Mouse (Mus musculus) kidney, adult 18-20 months (tissue): ENCODE data around the gene Gm4707.
"Not testable (repeated sequence)": the region's sequence is repeated elsewhere in the genome, so short reads cannot be mapped to it uniquely, and the experiment has no call there.

Source experiments
- DNase-seq: peaks from one replicate; pipeline ENCODE4 v3.0.0; 2021

Gm4707 gene

DNA sequence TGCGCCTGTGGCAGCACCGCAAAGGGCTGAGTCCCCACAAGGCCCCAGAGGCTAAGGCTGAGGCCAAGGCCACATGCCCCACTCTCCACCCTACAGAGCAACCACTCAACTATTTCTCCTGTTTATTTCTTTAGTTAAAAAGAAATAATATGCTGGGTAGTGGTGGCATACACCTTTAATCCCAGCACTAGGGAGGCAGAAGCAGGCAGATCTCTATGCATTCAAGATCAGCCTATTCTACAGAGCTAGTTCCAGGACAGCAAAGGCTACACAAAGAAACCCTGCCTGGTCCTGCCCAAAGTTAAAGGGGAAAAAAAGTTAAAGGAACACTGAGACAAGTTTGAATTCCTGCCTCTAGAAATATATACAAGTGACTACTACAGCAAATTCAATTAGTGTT lies at the start of gene Gm4707:
Gene Gm4707 (minus strand): TSS at position 101 of the 400 bp plus-strand sequence.
- DNase-seq: no peak

DNA sequence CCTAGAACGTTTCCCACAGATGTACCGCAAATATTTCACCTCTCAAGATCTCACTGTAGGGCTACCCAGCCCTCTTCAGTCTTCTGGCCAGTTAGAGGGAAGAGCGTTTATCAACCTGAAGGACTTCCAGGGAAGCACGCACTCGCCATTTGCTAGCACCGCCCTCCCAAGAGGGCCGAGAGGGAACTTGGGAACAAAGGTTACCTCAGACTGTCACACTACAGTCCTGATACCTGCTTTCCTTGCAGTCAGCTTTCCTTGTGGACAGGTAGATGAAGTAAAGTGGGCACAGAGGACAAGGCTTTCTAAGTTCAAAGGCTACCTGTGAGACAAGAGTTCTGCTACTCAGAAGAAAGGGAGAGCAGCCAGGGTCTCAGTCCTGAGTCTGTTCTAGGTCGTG lies 47.1 kb upstream of the Gm4707 start:
- DNase-seq: no peak

DNA sequence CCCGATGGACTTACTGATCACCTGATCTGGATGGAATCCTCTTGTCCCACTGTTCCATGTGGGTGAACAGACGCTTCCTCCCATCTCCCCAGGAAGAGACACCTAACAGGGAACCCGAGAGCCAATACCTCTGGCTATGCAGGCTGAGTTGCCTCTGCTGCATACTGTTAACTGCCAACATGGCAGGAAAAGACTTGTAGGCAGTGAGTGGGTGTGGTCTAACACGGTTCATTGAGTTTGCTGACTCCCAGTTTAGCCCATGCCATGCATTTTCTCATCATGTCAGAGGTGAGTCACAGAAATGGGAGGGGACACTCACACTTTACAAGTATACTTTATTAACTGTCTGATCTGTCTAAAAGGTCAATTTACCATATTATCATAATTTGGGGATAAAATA lies 36.1 kb upstream of the Gm4707 start:
- no peak for DNase-seq

DNA sequence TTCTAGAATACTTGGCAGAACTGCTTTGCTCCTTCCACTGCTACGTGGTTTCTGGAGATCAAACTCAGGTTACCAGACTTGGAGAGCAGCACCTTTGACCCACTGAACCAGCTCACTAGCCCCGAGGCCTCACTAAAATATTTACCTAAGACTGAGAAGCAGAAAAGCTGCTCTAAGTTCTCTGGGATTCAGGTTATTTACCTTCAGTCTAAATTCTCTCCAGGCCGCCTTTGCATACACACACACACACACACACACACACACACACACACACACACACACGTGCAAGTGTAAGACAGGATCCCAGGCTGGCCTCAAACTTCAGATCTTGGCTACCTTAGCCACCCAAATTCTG lies 31.6 kb upstream of the Gm4707 start:
- no peak for DNase-seq

DNA sequence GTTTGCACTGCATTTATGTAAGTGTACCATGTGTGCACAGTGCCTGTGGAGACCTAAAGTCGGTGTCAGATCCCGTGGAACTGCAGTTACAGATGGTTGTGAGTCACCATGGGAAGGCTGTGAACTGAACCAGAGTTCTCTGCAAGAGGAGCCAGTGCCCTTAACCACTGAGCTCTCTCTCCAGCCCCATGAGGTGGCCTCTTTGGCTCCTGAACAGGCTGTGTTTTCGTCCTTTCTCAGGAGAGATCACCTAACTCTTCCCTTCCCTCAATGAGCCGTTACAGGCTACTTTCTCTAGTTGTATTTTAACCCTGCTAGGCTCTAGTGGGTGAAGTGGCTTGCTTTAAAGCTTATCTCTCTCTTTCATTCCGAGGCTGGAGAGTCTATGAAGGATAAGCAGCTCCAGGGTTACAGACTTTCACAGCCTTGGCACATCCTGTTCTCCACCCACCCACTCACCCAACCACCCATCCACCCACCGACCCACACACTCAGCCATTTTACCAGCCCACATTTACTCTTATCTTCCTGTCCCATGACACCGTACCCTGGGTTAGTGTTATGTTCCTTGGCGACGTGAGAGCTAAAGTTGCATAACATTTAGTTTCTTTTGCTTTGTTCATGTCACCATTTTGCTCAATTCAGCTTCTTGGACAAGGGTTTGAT lies 31.1 kb upstream of the Gm4707 start:
- DNase-seq: no peak

DNA sequence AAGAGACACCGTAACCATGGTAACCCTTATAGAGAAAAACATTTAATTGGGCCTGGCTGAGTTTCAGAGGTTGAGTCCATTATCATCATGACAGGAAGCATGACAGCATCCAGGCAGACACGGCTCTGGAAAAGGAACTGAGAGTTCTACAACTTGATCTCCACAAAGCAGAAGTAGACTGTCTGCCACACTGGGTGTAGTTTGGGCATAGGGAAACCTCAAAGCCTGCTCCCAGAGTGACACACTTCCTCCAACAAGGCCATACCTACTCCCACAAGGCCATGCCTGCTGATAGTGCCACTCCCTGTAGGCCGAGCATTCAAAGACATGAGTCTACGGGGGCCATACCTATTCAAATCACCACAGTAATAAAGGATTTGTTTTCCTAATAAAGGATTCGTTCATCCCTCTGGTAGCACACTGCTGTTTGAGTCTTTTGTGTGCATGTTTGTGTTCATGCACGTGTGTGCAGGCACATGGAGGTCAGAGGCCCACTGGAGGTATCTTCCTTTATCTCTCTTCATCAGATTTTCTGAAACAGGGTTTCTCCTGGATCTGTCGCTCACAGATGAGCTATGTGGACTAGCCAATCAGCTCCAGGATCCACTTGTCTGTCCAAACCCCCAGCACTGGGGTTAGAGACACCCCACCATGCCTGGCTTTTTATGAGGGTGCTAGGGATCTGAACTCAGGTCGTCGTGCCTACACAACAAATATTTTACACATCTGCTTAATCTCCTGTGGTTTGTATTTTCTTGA lies 30.2 kb upstream of the Gm4707 start:
- no peak for DNase-seq

DNA sequence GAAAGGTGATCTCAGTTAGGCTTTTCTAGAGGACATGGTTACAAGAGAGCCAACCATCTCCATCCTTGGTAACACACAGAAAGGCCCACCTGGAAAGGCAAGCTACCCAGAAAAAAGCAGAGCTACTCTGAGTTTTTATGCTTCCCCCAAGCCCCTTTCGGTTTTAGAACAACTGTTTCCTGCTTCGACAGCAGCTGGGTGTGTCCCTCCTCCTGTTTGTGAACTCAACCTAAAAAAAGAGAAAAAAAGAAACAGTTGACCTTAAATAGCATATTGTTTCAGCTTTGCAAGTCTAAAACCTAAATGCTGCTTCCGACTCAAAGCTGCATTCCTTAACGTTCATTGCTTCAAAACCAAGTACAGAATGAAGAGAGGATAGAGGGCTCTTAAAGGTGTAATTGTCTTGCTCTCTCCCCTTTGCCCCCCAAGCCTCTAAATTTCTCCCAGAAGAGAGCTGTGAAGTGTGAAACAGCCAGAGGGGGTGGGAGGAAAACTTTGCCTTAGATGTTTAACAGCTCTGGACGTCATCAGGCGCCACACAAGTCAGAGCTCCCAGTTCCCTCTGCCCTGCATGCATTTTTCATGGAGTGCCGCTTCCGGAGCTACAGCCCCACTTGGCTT lies 26.6 kb upstream of the Gm4707 start:
- peak; percentile 22 for DNase-seq

DNA sequence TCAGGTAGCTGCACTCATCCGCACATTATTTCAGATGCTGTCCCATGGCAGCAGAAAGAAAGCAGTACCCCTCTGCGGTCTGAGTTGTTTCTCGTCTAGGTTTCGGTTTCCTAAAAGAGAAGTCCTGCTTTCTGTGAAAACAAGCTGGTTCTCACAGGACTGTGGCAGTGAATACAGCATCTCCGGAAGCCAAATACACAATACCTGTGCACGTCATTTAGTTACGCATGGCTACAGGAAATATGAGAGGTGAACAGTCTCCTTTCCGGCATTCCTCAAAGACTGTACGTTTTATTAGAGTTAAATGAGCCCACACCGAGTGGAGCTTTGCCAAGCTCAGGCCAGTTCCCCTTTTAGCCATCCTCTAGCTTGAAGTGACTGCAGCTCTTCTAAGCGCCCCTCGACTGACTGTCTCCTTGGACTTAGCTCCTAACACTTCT lies 26.1 kb upstream of the Gm4707 start:
- DNase-seq: peak; percentile 53

DNA sequence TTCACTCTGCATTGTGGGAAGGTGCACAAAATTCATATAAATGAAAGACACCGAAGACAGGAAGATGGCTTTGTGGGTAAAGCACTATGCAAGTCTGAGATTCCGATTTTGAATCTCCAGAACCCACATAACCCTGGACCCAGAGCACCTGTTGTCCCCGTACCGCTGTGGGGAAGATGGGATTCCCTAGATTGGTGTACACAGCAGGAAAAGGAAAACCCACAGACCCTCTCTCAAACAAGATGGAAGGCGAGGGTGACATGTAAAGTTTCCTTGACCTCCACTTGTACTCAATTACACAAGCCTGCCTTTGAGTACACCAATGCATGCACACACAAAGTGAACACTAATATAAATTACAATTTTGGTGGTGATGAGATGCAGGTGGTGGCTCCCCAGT lies 25.0 kb upstream of the Gm4707 start:
- DNase-seq: no peak

DNA sequence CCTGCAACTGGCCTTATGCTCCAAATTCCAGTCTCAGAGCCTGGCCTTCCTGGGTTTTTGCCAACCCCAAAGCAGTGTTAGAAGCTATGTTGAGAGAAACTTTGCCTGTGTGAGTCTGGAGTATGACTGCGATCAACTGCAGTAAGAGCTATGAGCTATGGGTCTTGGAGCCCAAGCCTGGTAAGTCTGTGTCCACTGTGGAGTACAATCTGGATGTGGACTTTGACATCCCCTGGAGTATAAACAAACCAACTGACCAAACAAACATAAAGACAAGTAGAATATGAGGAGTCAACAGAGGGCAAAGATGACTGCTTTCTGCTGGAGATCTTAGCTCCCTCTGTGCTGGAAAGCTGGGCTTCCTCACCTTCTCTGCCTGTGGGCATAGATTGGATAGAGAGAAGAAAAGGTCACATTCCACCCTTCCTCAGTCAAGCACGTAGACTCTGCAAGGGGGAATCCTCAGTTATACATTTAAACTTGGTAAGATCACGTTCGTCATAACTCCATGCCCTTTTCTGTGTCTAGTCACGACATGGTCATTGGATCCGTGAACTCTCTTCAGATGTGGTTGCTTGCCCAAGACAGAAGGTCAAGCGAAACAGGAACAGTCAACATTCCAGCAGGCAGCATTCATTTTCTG lies 23.8 kb upstream of the Gm4707 start:
- DNase-seq: peak; percentile 27

DNA sequence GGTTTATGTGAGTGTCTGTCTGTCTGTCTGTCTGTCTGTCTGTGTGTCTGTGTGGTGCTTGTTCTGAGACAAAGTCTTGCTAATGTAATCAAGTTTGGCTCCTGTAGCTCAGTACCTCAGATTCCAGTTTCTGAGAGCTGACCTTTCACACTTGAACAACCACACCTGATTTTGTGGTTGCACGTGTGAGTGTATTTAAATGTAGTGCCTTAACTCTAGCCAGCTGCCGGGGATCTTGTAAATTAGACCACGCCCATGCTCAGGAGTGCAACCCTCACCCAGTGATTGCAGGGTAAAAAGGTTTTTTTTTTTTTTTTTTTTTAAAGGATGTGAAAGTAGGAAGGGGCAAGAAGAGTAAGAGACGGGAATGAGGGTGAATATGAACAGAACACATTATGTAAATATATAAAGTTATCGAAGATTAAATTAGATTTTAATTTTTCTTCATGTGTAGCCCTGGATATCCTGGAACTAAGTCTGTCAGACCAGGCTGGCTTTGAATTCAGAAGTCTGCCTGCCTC lies 19.7 kb upstream of the Gm4707 start:
- DNase-seq: no peak

DNA sequence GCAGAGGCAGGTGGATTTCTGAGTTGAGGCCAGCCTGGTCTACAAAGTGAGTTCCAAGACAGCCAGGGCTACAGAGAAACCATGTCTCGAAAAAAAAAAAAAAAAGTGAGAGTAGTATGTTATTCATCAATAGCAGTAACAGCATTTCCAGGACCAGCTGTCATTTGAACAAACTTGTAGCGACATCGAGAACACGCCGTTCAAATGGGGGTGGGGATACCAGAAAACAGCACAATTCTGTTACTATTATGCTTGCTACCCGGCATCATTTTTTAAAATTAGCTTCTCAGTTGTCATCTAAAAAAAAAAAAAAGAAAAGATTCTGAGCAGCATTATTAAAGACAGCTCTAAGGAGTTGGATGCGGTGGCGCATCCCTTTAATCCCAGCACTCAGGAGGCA lies 17.8 kb upstream of the Gm4707 start:
- DNase-seq: no peak

DNA sequence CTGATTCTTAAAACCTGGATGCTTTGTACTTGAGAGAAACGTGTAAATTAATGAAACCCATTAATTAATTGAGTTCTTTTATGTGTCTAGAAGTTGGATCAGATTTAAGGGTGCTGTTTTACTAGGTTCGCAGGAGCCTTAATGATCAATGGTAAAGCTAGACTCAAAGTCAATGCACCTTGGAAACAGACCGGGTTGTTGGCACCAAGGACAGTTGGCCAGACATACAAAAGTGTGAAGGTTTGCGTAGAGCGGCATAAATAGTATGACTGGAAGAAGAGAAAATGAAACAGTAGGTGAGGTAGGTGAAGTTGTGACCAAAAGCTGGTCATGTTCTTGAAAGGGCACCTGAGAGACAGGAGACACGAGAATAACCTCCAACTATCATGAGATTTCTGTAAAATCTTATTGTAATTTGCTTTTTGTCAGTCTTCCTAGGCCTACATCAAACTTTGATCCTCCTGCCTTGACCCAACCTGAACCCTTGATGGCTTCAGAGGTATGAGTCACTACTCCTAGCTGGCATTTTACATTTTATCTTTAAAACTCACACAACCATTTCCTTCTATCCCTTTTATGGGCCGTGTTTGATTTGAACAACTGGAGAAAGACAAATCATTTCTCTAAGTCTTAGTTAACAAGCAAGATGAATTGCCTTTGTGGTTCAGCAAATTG lies 16.8 kb upstream of the Gm4707 start:
- no peak for DNase-seq

DNA sequence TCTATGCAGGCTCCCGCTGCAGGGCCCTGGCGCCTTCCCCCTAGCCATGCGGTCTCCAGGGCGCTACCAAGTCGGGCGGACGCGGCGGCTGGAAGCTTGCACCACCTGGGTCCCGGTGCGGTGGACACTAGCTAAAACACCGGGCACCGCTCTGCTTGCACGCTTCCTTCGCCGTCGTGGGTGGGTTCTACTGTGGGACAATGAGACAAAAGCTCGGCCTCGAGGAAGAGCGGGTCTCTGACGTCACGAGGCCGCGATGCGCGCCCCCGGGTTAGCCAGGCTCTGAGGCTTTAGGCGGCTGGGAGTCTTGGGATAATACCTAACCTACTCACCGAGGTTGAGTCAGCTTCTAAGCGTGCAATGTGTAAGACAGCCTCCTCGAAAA lies 16.0 kb upstream of the Gm4707 start:
- peak; percentile 78 for DNase-seq

DNA sequence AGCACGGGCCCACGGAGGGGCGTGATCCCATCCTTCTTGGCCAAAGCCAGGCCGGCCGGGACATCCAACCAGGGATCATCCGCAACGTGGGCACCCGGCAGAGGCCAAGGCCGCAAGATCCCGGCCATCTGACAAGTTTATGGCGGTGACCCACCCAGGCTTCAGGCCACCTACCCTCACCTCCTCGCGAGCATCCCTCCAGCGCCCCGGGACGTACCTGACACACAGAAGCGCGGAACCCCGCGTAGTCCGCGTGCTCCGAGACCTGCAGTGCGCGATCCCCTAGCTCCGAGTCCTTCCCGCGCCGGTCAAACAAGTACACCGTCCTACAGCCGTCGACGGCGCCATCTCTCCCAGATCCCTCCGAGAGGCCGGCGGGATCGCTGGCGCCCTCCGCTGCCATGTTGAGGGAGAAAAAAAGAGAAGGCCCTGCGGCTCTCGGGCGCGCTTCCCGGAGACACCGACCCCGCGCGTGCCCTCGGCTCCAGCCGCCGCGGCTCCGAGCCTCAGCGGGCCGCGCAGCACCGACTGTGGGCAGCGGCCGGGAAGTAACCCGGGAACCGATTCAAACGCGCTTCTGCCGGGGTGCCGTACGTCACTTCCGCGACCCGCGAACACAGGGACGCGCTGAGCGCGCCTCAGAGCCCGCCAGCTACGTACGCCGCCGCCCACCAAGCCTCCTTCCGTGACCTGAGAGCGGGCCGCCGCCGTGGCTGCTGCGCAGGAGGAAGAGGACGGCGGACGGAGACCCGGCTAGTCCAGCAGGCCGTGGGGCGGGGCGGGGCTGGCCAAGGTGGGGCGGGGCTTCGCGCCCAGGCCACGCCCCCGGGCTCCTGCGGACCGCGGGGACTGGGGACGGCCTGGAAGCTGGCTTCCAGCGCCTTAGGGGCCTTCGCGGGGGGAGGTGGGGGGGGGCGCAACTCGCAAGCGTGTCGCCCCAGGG lies 15.3 kb upstream of the Gm4707 start, which contains the start of gene Smchd1:
Gene Smchd1 (minus strand): TSS at position 582 of the 943 bp plus-strand sequence.
- peak; percentile 93 for DNase-seq

DNA sequence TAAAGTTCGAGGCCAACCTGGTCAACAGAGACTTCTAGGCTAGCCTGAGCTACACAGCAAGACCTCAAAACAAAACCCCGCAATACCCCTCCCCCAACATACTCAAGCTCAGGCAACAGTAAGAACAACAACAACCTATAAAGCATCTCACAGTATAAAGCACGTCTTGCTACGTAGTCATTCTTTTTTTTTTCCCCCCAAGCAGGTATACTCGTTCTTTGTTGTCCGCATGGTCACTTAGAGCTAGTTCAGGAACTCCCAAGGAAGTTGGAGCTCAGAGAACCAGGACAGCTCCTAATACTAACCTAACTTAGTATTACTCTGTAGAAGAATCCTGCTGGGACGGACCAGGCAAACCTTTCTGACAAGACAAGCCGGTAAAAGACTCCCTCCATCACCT lies 14.4 kb upstream of the Gm4707 start:
- no peak for DNase-seq

DNA sequence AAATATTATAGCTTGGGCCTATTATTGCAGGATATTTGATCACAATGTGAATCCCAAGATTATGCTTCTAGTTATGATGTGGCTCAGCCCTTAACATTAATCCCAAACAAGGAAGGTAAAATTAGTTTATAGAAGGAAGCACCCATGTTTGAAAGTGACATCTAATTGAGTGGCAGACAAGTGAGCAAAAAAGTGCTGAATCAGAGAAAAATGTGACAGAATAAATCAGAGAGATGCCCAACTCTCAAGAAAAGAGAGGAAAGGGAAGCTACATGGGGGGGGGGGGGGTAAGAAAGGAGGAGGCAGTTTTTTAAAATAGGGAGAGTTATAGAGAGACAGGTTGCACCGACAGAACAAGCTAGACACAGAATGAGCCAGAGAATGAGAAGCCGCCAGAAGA lies 11.5 kb upstream of the Gm4707 start:
- DNase-seq: no peak

DNA sequence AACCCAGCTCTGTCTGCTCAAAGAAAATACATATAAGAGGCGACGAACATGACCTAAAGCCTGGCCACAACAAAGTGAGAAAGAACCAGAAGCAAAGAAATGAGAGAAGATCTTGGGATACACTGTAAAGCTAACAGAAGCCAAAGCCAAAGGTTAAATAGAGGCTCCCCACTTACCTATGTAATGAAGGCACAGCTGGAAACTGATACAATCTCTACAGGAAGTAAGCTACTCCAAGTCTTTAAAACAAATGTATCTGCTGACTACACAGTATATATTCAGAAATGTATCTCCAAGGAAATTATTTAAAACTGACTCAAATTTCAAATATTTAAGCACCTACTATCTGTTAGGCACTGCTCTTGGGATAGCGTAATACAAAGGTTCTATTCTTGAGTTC lies 594 bp upstream of the Gm4707 start:
- DNase-seq: no peak

DNA sequence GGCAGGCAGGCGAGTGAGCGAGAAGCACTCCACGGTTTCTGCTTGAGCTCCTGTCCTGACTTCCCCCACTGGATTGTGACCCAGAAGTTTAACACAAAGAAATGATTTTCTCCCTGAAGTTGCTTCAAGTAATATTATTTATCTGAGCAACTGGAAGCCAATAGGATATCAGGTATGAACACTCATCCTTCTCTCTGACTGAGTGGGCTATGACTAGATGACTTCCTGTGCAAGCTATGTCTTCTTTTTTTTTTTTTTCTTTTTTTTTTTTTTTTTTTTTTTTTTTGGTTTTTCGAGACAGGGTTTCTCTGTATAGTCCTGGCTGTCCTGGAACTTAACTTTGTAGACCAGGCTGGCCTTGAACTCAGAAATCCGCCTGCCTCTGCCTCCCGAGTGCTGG lies 2.4 kb downstream of the Gm4707 start:
- DNase-seq: not testable (repeated sequence)

DNA sequence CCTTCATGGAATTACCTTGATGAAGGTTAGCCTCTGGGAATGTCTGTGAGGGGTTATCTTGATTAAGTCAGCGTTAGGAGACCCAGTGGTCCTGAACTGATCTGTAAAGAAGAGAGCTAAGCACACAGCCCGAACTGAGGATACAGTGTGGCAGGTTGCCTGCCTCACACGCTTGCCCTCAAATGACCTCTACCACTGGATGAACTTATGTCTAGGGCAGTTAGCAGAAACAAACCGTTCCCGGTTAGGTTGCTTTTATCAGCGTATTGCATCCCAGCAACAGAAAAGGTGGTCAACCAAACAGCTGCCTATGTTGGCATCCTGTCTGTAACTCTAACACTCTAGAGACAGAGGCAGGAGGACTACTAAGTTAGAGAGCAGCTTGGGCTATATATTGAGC lies 14.5 kb downstream of the Gm4707 start:
- no peak for DNase-seq

DNA sequence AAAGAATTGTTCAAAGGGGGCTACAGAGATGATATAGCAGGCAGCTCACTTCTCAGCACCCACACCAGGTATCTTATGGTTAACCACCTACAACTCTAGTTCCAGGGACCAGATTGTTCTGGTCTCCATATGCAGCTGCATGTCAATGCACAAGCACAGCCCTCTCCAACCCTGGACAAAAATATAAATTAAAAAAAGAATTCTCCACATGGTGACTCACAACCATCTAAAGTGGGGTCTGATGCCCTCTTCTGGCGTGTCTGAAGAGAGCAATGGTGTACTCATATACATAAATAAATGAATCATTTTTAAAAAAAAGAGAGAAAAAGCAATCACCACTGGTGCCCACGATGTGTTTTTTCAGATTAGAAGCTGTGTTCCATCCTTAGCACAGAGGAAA lies 15.0 kb downstream of the Gm4707 start:
- no peak for DNase-seq

DNA sequence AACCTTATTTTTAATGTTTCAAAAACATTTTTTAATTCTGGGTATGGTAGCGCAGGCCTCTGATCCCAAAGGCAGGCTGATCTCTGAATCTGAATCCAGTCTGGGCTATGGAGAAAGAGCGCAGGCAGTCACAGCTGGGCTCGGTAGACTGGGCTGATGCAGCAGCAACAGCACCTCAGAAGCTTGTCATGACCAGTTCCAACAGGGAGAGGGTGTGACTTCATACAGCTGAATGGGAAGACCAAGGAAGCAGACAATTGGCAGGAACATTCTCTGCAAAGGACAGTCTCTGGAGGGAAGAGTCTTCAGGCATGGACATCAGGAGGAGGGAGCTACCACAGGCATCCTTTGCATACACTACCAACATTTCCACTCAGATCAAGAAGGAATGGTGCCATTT lies 15.6 kb downstream of the Gm4707 start:
- no peak for DNase-seq
